Mouse (Mus musculus) lung, postnatal 0 days (tissue): ENCODE results near the gene Neu3.

Experiments used
- CTCF ChIP-seq: IDR thresholded peaks from 2 replicates; pipeline ENCODE4 v1.5.1; 2016; ENCODE audit warnings: antibody characterized with exemption, mild to moderate bottlenecking
- EP300 ChIP-seq: IDR thresholded peaks from 2 replicates; pipeline ENCODE4 v1.6.1; 2016; ENCODE audit warnings: antibody characterized with exemption, mild to moderate bottlenecking, control low read depth

DNA sequence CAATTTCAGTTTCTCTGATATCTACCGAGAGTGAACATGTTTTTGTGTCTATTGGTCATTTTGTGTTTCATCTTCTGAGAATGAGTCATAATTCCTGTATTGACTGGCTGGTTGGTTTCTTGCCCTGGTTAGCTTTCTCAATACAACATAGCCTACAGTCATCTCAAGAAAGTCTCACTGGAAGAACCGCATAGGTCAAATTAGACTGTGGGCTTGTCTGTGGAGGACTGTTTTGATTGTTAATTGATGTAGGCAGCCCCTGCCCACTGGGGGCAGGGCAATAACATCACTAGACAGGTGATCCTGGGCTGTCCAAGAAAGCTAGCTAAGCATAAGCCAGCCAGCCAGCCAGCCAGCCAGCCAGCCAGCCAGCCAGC, 5.6 kb upstream of the Neu3 start:
- no peak for TF ChIP-seq CTCF
- TF ChIP-seq EP300: no peak
